Mouse (Mus musculus) urinary bladder, postnatal 25 days (tissue): ENCODE measurements around the gene Prkch.

Source experiments
- DNase-seq: peaks from one replicate; pipeline ENCODE4 v3.0.0; 2022; ENCODE audit warnings: low spot score

Prkch gene

DNA sequence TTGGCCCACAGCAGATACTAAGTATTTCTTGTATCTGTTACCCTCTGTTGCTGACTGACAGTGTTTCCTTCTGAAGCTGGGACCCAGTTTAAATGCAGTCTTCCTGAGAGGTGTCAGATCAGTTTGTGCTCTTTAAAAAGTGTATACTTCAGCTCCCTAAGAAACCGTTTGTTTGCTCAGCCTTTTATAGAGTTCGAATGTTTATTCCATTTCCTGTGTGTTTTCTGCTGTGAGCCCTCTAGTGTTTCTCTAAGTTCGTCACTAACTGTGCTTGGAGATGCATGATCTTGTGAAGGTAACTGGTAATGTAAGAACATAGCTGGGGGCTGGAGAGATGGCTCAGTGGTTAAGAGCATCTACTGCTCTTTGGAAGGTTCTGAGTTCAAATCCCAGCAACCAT, 27.1 kb downstream of the Prkch start:
- DNase-seq, result no peak

DNA sequence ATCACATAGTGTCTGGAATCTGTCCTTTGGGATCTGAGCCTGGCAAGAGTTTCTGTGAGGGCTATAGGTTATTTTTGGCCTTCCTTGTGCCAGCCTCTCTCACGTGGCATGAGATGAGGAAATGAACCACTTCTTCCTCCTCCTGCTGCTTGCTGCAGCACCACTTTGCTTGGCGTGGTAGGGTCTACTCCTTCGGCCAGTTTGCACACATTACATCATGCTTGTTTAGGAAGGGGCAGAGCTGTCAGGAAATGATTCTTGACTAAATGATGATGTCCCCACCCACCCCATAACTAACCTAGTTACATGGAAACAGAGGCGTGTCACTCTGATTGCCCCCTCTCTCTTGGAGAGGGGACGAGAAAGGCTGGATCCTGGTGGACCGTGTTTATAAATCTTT, 28.6 kb downstream of the Prkch start:
- no peak for DNase-seq

DNA sequence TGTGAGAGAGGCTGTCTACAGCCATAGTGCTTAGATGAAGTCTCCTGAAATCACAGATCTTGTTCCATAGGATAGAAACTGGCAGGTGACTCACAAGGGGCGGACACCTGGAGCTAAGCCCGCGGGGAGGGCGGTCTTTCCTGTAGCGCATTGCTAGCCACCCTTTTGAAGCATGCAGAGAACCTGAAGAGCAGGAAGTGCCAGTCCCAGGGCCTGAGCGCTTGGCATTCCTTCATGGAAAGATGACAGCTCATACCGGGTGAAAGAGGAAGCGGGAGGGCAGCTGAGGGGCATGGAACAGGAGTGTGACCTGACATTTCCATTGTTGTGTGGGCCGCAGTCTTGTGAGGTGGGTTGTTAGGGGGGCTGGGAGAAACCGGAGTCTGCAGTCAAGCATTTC, 33.1 kb downstream of the Prkch start:
- DNase-seq, result peak; percentile 64

DNA sequence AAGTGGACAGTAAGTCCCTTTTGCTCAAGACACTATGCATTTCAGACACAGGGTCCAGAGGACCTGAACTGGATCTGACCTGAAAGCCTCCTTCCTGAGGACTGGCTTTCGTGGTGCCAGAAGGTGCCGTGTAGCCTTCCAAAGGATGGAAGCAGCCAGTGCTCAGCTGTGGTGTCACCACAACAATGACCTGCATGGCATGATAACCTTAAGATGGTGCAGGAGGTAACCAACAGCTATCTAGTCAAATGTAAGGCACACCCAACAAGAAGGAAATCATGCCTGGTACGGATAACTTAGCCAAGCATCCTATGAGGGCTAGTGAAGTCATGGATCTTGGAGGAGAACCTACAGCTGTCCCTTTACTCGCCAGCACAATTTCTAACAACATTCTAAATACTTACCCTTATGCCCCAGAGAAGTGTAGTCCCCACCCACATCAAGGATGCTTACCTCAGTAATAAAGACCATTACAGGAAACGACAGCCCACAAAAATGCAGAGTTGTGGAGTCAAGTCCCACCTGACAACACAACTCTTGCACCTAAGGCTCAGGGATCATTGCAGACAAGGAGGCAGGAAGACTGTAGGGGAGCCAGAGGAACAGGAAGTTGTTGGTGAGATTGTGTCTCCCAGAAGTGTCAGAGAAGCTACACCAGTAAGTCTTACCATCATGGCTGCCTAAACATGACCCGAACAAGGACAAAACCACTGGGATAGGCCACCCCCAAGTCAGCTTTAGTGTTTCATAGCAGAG, 40.9 kb downstream of the Prkch start:
- no peak for DNase-seq

GRCm38 (mm10) chr12:73627902-73628301, 43.3 kb downstream of the Prkch start:
- no peak for DNase-seq

- no peak for DNase-seq
Observed at GRCm38 (mm10) chr12:73630596-73630995, 46.0 kb downstream of the Prkch start.

DNA sequence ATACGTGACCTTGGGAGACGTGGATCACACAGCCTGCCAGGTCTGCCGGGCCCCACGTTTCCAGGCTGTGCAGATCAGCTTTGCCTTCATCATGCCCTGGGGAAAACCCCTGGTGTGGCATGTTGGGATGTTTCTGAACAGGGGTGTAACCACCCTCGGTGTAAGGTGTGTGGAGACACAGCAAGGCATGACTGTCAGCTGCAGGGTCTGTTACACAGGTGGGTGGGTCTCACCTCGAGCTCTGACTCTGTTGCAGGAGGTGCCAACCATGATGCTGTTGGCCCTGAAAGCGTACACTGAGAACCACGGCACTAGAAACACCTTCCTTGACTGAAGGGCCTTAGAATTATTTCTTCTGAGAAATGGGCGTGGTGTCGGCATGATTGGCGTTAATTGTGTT, 46.6 kb downstream of the Prkch start:
- DNase-seq, result no peak

DNA sequence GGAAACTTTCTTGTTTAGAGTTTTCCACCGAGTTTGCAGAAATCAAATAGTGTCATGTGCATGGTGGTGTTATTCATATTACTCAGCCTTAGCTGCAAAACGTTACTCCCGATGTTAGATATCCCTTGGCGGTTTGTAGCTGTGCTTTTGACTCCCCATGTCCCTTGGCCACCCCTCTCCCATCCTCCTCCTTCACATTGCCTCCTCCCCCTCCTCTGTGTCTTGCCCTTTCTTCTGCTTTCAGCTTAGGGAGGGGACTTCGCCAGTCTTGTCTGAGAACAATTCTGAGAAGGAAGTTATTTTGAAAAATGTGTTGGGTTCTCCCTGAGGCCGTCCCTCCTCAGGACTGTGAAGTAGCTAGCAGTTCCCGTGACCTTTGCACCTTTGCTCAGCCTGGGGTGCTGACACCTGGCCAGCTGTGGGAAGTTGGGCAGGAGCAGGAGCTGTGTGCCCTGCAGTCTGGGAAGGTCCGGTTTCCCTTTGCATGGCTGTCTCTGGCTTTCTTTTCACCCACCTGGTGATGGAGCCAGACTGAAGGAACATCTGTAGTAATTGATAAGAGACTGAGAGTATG, 48.2 kb downstream of the Prkch start:
- DNase-seq, result no peak

GRCm38 (mm10) chr12:73633707-73634106, 49.1 kb downstream of the Prkch start:
- no peak for DNase-seq

DNA sequence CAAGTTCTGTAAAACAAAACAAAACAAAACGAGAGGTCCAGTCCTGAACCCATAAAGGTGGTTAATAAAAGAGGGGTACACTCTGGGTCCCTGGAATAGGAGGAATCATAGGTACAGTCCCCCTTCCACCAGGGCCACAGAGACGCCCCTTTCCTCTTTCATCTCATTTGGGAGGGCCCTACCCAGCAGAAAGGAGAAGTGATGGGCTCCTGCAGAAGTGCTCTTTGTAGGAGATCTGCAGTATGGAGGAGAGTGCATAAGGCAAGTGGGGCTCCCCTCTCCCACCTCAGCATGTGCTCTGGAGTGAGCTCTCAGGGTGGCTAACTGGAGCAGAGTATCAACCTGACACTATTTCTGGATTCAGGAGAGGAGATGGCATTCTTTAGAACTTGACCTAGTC, 55.0 kb downstream of the Prkch start:
- DNase-seq, result no peak

DNA sequence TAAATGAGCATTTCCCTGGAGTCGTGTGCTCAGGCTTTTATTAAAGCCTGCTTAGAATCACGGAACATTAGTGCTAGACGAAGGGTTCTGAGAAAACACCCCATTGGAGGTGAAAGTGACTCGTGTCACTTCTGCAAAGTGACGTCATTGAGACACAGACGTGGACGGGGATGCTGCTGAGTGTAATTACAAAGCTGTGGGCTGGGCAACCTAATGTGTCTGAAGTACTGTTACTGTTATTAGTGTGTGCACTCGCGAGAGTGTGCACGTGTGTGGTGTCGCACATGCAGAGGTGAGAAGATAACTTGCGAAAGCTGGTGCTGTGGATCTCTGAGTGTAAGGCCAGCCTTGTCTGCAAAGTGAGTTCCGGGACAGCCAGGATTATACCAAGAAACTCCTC, 56.6 kb downstream of the Prkch start:
- DNase-seq, result no peak

GRCm38 (mm10) chr12:73645216-73645615, 60.6 kb downstream of the Prkch start:
- DNase-seq, result no peak

- no peak for DNase-seq
Observed at GRCm38 (mm10) chr12:73647686-73648085, 63.1 kb downstream of the Prkch start.

GRCm38 (mm10) chr12:73656568-73657204, 72.1 kb downstream of the Prkch start:
- DNase-seq, result no peak

- no peak for DNase-seq
Observed at GRCm38 (mm10) chr12:73663421-73663820, 78.8 kb downstream of the Prkch start.

GRCm38 (mm10) chr12:73666701-73667100, 82.1 kb downstream of the Prkch start:
- no peak for DNase-seq

- no peak for DNase-seq
Observed at GRCm38 (mm10) chr12:73667607-73668006, 83.0 kb downstream of the Prkch start.

DNA sequence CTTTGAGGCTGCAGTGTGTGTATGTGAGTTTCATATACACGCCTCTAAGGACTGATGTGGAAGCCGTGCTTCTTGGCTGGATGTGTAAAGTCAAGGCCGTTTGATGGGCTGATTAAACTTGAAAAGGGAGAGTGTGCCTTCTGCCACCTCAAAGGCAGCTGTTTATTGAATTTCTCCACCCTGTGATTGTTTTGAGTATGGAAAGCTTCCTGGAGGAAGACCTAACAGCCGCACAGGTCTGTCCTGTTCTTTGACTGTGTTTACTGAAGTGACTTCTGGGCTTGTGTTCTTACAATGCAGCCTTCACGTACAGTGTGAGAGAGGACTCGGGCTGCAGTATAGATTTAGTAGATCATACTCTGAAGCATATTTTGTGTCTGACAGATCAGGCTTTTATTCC, 86.1 kb downstream of the Prkch start:
- no peak for DNase-seq

DNA sequence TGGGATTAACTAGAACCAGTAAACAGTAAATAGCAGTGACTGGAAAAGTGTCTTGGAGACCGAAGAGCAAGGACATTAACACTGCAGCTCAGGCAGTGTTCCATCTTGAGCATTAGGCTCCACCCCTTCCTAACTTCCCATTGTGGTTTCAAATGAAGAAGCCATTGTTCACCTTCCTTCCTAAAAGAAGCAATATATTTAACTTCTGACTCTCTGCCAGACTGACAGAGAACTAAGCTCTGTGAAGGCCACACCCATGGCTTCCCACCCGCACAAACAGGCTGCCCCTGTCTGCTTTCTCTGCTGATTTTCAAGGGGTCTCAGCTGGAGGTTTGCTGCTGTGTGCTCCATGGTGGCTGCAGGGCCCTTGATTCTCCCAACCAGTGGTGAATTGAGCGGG, 86.9 kb downstream of the Prkch start:
- no peak for DNase-seq

DNA sequence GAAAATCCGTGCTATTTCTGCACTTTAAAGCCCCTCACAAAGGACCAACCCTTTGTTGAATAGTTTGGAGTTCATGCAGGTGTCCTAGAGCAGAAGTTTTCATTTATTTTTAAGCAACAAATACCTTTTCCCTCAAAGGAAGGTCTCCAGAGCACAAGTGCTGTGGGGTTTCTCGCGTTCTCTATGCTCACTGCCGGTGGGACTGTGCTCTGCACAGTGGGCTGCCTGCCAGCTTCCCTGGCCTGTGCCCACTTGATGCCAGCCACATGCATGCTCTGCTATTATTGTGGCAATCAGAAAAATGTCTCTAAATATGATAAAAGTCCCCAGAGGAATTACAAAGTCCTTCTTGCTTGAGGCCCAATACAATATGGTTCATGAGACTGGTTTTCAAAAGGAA, 87.4 kb downstream of the Prkch start:
- DNase-seq, result no peak

GRCm38 (mm10) chr12:73673783-73674182, 89.2 kb downstream of the Prkch start:
- DNase-seq, result no peak

- no peak for DNase-seq
Observed at GRCm38 (mm10) chr12:73675212-73675611, 90.6 kb downstream of the Prkch start.

DNA sequence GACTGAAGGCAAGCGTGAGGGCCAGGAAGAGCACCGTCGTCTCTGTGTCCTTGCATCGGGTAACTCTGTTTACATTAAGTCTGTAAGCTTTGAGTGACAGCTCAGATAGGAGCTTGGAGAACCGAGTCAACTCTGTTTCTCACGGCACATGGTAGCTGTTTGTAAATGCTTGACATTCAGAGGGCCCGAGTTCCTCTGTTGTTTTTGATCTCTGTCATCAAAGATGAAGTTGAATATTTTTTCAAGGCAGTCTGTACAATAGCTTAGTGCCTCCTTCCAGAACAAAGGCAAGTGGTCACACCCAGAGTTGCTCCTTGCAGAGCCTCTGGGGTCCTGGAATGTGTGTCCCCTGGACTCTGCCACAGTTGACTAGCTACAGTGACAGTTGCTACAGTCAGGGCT, 94.8 kb downstream of the Prkch start:
- DNase-seq, result no peak

GRCm38 (mm10) chr12:73682921-73683346, 98.3 kb downstream of the Prkch start:
- DNase-seq, result no peak
